Mouse (Mus musculus): ENCODE measurements around the gene Phospho1.

The Phospho1 gene

DNA sequence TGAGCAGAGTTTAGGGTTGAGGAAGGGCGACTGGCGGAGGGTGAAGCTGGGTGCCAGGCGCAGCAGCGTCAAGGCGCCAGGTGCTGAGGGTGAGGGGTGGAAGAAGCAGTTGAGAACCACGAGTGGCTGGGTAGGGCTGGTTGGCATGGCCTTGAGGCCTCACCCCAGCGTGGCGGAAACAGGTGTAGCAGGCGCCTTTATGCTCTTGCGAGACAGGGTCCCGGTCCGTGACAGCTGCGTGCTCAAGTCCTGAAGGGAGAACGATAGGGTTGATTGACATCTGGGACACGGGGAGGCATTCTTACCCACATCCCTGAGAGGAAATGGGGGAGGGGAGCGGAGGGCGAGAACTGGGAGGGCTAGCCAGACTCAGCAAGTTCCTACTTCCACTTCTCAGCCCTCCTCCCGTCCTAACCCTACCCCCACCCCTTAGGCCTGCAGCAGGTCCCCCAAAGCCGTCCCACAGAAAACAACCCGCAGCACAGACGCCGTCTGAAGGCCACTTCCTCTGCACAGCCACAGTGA, 9.9 kb downstream of the Phospho1 start:
- peak; percentile 75 for DNase-seq (ENCODE audit: low read depth)

DNA sequence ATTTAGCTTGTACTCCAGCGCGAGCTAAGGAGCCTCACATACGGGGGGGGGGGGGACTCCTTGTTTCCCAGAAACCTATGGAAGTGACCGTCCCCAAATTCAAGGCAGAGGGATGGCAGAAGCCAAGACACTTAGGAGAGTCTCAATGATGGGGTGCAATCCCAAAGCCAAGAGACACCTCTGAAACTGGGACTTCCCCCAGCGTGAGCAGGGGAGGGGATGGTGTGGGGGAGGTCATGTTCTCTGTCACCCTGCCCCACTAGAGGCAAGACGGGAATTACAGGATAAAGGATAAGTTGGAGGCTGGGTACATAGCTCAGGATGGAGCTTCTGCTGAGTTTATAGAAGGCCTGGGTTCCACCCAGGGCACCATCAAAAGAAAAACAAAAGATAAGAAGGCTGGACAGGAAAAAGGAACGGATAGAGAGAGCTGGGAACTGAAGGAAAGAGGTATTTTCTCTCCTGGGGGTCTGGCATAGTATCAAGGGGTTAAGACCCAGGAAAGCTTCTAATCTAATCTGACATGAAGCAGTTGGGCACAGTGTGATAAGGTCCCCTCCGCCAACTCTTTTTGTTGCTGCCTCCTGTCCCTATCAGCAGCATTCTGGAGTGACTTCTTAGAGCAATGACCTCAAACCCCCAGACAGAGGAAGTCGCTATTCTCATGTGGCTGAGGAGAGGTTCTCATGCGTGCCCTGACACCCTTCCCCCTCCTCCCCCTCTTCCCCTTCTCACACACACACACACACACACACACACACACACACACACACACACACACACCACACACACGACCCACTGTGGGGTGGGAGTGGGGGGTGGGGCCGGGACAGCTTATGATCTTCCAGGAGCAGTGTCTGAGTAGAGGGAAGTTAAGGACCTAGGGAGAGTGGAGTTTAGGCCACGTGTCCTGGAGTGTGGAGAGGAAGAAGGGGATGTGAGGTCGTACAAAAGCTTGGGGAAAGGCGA, 10.7 kb downstream of the Phospho1 start:
- peak; percentile 63 for DNase-seq (ENCODE audit: low read depth)

DNA sequence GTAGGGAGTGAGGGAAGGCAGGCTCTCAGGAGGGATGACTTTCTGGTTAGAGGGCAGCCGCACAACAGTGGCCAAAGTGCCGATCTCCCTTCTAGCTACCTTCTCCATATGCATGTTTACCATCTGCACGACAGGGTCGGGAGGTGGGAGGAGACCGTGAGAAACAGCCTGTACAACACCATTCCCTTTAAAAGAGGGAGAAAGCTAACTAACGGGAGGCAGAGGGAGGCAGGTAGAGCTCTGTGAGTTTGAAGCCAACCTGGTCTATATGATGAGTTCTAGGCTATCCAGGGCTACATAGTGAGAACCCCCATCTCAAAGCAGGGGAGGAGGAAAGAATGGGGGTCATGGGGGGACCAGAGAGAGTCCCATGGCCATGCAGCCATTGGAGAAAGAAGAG, 11.5 kb downstream of the Phospho1 start:
- no peak for DNase-seq (ENCODE audit: low read depth)

DNA sequence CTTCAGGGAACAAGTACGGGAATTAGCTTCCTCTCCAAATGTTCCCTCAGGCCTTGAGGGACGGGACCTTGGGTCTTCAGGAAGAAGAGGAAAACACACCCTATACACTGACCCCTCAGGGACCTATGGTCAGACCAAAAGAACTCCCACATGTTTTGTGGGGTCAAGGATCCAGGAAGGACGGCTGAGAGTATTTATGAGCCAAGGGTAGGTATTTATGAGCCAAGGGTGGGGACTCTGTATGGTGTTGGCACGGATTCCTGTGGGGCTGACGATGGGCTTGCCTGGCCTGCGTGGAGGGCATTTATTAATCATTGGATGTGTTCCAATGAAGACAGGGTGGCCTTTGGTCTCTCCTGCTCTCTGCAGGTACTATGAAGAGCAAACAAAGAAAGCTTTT, 12.1 kb downstream of the Phospho1 start:
- DNase-seq (ENCODE audit: low read depth), result no peak

DNA sequence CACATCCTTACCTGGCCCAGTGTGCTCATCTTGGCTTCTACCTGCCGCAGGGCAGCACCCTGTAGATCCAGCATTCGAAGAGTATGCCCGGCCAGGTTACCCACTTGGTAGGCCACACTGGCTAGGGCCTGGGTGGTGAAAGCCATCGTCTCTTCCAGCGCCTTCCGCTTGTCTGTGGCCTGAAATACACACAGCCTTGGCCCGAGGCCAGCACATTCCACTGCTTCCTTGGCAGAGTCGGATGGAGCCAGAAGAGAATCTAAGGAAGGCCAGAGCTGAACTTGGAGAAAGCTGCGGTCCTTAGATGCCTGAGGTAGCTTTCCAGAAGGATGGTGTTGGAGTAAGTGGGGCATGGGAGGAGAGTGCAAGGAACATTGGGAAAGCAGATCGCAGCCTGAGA, 12.8 kb downstream of the Phospho1 start, which contains the start of gene Gngt2:
Gene Gngt2, plus strand, starts transcription at position 158 of the 400 bp plus-strand sequence.
- DNase-seq (ENCODE audit: low read depth), result no peak

DNA sequence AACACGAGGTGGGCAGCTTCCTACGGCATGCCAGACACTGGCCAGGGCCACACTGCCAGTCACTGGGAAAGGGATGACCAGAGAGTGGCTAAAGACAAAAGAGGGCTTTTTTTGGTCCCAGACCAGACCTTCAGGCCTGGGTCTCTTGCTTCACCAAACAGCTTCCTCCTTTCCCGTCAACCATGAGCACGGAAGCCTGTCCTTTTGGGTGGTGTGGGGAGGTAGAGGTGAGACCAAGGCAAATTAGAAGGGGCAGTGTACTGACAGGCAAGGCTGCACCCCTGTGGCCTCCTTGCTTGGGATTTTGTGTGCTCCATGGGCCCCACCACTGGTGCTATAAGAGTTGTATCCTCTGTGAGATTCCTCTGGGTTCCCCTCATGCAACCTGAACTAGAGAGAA, 14.3 kb downstream of the Phospho1 start:
- DNase-seq (ENCODE audit: low read depth), result no peak

DNA sequence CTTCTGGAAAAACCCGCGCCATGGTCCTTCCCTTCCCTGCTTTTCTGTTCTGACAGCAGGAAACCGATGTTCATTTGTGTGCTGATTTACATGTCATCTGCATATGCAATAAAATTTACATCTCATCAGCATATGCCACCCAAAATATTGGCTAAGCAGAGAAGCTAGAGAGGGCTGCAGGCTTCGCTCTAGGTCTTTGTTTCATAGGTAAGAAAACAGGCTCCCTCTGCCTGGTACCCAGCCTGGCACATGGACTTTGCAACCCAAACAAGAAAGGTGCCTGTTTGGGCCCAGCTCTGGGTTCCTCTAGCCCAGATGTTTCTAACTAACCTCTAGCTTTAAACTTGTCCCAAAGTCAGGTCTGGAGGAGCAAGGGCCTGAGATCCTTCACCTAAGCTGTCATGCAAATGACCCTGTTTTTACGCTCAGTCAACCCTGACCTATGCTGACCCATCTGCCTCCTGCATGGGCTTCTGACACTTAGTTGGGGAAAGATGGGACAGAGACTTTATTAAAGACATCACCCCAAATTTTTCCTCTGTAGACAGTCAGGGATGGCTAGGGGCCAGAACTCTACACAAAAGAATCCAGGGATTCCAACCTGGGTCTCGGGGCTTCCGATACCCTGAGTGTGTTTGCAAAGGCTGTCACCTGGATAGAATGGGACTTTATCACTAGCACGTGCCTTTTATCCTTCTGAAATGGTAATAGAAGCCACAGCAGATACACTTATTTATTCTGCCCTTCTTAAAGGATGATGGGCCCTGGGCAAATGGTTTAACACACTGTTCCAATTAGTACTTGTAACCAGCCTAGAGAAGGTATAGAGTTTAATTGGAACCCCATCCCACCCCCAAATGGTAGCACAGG, 14.9 kb downstream of the Phospho1 start:
- DNase-seq (ENCODE audit: low read depth), result no peak

DNA sequence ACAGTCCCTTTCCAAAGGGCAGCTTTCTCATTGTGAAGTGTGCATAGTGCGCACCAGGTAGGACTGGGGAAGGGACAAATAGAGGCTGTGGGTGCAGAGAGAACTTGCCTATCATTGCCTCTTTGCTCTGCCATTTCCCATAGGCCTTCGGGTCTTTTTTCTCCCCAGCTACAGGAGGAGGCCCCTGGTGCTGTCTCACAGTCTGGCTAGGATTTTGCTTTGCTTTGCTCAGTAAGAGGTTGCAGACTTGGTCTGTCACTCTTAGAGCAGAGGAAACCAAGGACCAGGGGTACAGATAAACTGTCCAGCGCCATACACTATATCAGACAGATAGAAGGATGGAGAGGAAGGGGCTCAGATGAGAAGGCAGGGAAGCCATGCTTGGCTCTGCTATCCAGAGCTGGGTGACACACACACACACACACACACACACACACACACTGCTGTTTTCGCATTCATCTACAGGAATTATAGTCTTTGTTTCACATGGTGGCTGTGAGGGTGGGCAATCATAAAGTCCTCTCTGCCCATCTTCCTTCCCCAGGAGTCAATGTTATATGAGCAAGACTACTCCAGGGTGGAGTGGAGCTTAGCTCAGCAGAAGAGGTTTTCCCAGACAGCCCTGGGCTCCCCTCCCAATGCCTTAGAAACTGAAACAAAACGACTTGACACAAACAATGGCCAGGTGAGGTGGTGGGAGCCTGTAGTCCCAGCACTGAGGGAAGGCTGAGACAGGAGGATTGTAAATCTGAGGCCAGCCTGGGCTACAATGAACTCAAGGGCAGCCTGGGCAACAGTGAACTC, 16.6 kb downstream of the Phospho1 start:
- peak; percentile 45 for DNase-seq (ENCODE audit: low read depth)

GRCm38 (mm10) chr11:95841498-95841830, 17.2 kb downstream of the Phospho1 start:
- DNase-seq (ENCODE audit: low read depth), result no peak

DNA sequence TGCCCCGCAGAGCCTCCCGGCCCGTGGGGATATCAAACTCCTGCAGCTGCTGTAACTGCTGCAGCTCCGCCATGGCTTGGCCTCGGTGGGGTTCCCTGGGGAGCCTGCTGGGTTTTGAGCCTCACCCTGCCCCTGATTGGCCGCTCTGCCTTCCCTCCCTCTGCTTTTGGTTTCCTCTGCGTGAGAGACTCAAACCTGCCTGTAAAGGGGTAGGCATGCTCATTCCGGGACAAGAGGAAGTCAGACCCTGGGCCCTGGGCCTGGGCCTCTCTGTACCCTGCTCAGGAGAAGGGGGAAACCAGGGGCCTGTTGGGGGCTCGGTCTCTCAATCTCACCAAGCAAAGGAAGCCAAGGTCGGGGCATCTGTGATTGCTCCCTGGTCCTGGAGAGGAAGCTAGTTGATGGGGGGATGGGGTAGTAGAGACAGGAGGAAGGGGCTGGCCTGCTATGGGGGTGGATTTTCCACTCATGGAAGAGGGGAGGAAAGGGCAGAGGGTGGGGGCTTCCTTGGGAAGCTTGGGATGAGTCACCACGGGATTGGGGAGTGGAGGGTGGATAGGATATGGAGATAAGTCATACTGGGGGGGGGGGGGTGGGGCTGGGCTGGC, 17.9 kb downstream of the Phospho1 start, which contains the start of gene Abi3:
Gene Abi3, minus strand, starts transcription at position 403 of the 608 bp plus-strand sequence.
- DNase-seq (ENCODE audit: low read depth), result peak; percentile 78

DNA sequence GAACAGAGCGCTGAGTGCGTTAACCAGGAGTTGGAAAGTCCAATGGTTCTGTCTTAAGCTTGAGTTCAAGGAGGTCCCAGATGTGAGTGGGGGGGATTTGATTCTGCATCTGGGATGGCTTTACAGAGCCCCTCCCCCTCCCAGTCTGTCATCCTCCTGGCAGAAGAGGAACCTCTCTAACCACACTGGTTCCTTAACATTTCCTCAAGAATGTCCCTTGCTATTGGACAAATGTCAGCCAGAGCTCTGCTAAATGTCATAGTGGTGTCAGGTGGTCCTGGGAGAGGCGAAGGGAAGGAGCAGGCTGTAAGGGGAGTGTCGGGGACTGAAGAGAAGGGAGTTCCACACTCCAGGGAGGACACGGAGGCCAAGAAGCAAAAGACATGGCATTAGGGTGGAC, 18.7 kb downstream of the Phospho1 start:
- DNase-seq (ENCODE audit: low read depth), result no peak

DNA sequence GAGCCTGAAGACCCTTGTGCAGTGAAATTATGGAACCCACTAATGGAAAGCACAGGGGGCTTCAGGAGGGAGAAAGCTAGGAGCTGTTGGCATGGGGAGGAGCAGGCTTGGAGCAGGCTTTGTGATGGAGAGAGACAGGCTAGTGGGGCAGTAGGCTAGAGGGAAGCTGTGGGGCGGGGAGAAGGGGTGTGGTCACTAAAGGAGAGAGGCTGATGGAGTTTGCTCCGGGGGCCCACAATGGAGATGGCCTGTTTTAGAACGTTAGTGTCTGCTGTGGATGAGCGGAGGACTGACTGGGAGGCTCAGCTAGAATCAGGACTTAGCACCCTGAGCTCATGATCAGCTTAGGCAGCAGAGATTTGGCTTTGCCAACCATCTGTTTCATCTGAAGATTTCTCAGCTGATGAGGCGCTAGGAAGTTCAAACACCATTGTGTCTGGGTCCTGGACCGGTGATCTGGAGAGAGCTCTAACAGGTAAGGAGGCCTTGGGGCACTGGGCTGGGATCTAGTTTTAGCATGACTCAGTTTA, 19.2 kb downstream of the Phospho1 start:
- no peak for DNase-seq (ENCODE audit: low read depth)

DNA sequence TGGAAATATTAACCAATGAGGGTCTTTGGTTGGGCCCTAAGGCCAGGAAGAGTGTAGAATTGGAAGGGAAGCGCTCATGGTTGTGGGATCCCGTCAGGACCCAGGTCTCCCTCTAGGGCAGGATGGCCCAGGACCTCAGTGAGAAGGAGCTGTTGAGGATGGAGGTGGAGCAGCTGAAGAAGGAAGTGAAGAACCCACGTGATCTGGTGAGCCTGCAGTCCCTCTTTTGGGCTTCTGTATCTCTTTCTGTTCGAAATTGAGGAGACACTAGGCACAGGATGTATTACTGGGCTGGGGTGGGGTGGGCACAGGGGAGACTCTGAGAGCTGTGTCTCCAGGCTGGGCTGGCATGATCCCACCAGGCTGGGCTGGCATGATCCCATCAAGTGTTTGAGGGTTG, 20.6 kb downstream of the Phospho1 start:
- no peak for DNase-seq (ENCODE audit: low read depth)

DNA sequence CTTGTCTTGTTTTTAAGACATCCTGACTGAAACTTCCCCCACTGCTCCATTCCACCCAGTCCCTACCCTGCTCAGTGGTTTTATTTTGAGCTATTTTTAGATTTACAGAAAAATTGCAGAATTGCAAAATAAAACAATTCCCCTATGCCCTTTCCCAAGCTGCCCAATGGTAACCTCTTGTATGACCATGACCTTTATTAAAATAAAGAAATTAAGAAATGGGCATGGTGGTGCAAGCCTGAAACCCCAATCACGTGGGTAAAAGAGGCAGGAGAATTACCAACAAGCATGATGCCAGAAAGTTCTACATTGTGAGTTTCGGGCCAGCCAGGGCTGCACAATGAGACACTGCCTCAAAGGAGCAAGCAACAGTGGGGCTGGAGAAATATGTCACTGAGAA, 26.6 kb downstream of the Phospho1 start:
- no peak for DNase-seq (ENCODE audit: low read depth)

DNA sequence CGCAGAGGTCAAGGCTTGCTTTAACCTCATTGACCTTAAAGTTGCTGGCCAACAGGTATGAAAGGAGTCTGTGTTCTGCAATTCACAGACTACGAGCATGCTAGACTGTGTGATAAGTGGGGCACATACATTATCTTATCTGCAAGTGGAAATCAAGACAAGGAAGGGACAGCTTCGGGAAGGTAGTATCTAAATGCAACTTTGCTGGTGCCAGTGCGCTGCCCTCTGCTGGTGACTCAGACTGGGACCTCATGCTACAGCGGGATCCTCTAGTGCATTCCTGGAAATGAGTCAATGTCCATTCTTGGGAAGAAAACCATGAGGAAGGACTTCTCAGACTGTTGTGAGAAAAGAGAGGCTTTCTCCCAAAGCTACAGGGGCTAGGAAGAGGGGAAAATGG, 29.4 kb downstream of the Phospho1 start:
- peak; percentile 77 for DNase-seq (ENCODE audit: low read depth)

DNA sequence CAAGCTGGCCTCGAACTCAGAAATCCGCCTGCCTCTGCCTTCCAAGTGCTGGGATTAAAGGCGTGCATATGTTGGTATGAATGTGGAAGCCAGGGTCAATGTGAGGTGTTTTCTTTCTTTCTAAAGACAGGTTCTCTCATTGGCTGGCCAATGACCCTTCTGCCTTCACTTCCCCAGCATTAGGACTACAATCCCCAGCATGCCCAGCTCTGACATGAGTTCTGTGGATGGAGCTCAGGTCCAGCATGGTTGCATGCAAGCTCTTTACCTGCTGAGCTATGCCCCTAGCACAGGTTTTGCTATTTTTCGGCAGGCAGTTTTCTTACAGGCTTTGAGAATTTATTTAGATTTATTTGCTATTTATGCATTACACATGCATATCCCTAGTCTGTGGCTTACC, 33.0 kb downstream of the Phospho1 start:
- DNase-seq (ENCODE audit: low read depth), result no peak

DNA sequence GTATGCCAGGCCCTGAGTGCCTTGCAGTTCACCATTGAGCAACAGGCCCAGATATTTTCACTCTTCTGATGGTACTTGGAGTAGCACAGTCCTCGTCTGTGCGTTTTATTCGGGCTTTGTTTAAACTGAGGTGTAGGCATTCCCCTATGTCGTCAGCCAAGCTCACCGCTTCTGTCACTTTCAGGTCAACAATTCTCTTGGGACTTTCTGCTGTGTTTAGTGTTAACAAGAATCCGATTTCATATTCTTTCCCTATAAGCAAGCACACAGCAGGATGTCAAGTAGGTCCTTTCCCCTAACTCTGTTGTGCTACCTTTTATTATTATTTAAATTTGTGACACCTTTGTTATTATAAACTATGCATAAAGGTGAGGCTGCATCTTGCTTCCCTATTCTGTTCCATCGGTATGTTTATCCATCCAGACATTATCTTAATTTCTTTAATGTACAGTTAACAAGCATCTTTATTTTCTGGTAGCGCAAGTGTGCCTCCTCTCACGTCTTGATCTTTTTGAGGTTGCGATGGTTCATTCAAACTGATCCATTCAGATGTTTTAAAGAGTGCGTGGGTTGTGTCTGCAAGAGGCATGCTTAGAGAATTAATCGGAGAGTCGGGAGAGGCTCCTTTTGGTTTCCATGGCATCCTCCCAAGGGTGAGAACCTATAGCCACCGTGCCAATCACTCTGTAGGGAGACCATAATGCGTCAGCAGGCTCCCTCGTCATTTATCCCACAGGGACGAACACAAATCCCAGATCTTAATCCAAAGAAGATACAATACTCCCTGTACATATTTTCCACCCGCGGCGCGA, 33.6 kb downstream of the Phospho1 start:
- DNase-seq (ENCODE audit: low read depth), result no peak

- DNase-seq (ENCODE audit: low read depth), result peak; percentile 99
These were observed 34.5 kb downstream of the Phospho1 start for GRCm38 (mm10) chr11:95858528-95859467.

- DNase-seq (ENCODE audit: low read depth), result peak; percentile 78
These were observed 35.2 kb downstream of the Phospho1 start for GRCm38 (mm10) chr11:95859468-95859855.
